Mouse (Mus musculus) myocyte (in vitro differentiated cells): ENCODE data around the gene Scamp1. TPM values are rescaled to one million over a fixed set of nuclear protein-coding genes. Genes with fewer than 3 reads are reported as not detected.

Experiments used
- H3K27me3 ChIP-seq: one replicate; pipeline ENCODE4 v1.6.1; 2011; ENCODE audit not compliant: control insufficient read depth, insufficient read depth, insufficient read length
- H3K36me3 ChIP-seq: one replicate; pipeline ENCODE4 v1.6.1; 2011; ENCODE audit not compliant: control insufficient read depth, insufficient read depth
- H3K4me2 ChIP-seq: one replicate; pipeline ENCODE4 v1.6.1; 2011; ENCODE audit warnings: low read depth, control low read depth
- H3K4me3 ChIP-seq: one replicate; pipeline ENCODE4 v1.5.1; 2011; ENCODE audit warnings: mild to moderate bottlenecking, control low read depth, moderate library complexity
- H3K79me2 ChIP-seq: one replicate; pipeline ENCODE4 v1.6.1; 2011; ENCODE audit not compliant: control insufficient read depth, insufficient read depth
- H3ac ChIP-seq: one replicate; pipeline ENCODE4 v1.6.1; 2011; ENCODE audit not compliant: control insufficient read depth, insufficient read length
- CEBPB ChIP-seq: IDR thresholded peaks from 2 replicates; pipeline ENCODE4 v1.6.1; 2011; ENCODE audit warnings: mild to moderate bottlenecking, moderate library complexity; ENCODE audit not compliant: poor library complexity, insufficient read depth, severe bottlenecking
- E2F4 ChIP-seq: IDR thresholded peaks from one replicate; pipeline ENCODE4 v1.6.1; 2011; ENCODE audit warnings: mild to moderate bottlenecking, control low read depth, moderate library complexity; ENCODE audit not compliant: insufficient read depth
- MAX ChIP-seq: IDR thresholded peaks from one replicate; pipeline ENCODE4 v1.6.1; 2011; ENCODE audit warnings: low read depth, mild to moderate bottlenecking, control low read depth
- MYOD1 ChIP-seq, 3 experiments: IDR thresholded peaks; one replicate each; pipeline ENCODE4 v1.6.1; 2011; ENCODE audit warnings: control low read depth in 2 of 3, low read depth in 2 of 3, mild to moderate bottlenecking in 2 of 3, moderate library complexity in 1 of 3; ENCODE audit not compliant: insufficient read length in 2 of 3, control insufficient read depth in 1 of 3
- MYOG ChIP-seq, 3 experiments: IDR thresholded peaks; one replicate each; pipeline ENCODE4 v1.6.1; 2011; ENCODE audit warnings: control low read depth in 2 of 3, low read depth in 2 of 3, mild to moderate bottlenecking in 2 of 3; ENCODE audit not compliant: insufficient read length in 2 of 3, control insufficient read depth in 1 of 3, insufficient read depth in 1 of 3
- POLR2A ChIP-seq: IDR thresholded peaks from one replicate; pipeline ENCODE4 v1.6.1; 2011; ENCODE audit warnings: low read depth, mild to moderate bottlenecking, control low read depth, moderate library complexity; ENCODE audit not compliant: insufficient read length
- POLR2AphosphoS2 ChIP-seq: IDR thresholded peaks from one replicate; pipeline ENCODE4 v1.6.1; 2011; ENCODE audit warnings: low read depth, control low read depth; ENCODE audit not compliant: insufficient read length
- REST ChIP-seq: IDR thresholded peaks from one replicate; pipeline ENCODE4 v1.6.1; 2011; ENCODE audit warnings: mild to moderate bottlenecking, control low read depth, moderate library complexity; ENCODE audit not compliant: insufficient read depth, insufficient read length
- SRF ChIP-seq: IDR thresholded peaks from one replicate; pipeline ENCODE4 v1.6.1; 2011; ENCODE audit warnings: low read depth; ENCODE audit not compliant: control insufficient read depth, insufficient read length
- TCF12 ChIP-seq: IDR thresholded peaks from one replicate; pipeline ENCODE4 v1.6.1; 2011; ENCODE audit warnings: mild to moderate bottlenecking, control low read depth; ENCODE audit not compliant: poor library complexity, insufficient read depth, severe bottlenecking
- TCF3 ChIP-seq: IDR thresholded peaks from one replicate; pipeline ENCODE4 v1.6.1; 2011; ENCODE audit warnings: low read depth, control low read depth; ENCODE audit not compliant: insufficient read length
- USF1 ChIP-seq: IDR thresholded peaks from one replicate; pipeline ENCODE4 v1.6.1; 2011; ENCODE audit warnings: low read depth, mild to moderate bottlenecking, control low read depth, moderate library complexity
- polyA plus RNA-seq: library from polyadenylated mRNA; unstranded; fragments of >200 nt; fragmentation: generic; extraction: Trizol; gene quantifications from one replicate; pipeline ENCODE4 v1.2.1, GENCODE M21; 2012; ENCODE audit warnings: missing spikeins

Scamp1 gene
- polyA plus RNA-seq, 1 experiment: 9.1 TPM

- H3K4me2 ChIP-seq: peak overlapping the region; percentile 65
- no peaks in the 10 kb centered on the region for H3K27me3 ChIP-seq
- TF ChIP-seq MYOD1 (IDR thresholded peaks at IDR 0.05; ENCODE audit: control insufficient read depth in 1 of 3, insufficient read length in 2 of 3, low read depth in 2 of 3): no peak
- TF ChIP-seq E2F4: no peak
- TF ChIP-seq TCF3: no peak
- TF ChIP-seq CEBPB: no peak
- TF ChIP-seq POLR2AphosphoS2: no peak
- no peak for TF ChIP-seq MYOG (IDR thresholded peaks at IDR 0.05; ENCODE audit: control insufficient read depth in 1 of 3, insufficient read depth in 1 of 3, insufficient read length in 2 of 3, low read depth in 2 of 3)
- no peak for TF ChIP-seq TCF12
- no peak for TF ChIP-seq POLR2A
- no peak for TF ChIP-seq USF1
- no peak for TF ChIP-seq SRF
- no peak for TF ChIP-seq MAX
- TF ChIP-seq REST: no peak
- no peak overlapping the region for H3K4me3 ChIP-seq
- H3K36me3 ChIP-seq: no peaks in the 10 kb centered on the region
- no peak overlapping the region for H3ac ChIP-seq
- no peaks in the 10 kb centered on the region for H3K79me2 ChIP-seq
Measured at GRCm38 (mm10) chr13:94306277-94306967, 20.8 kb upstream of the Scamp1 start.

GRCm38 (mm10) chr13:94300946-94301538 lies 15.4 kb upstream of the Scamp1 start:
- H3K79me2 ChIP-seq: no peaks in the 10 kb centered on the region
- H3K27me3 ChIP-seq: no peaks in the 10 kb centered on the region
- H3K4me2 ChIP-seq: no peak overlapping the region
- no peaks in the 10 kb centered on the region for H3K36me3 ChIP-seq
- TF ChIP-seq POLR2A (no peak), MYOG (IDR thresholded peaks at IDR 0.05; ENCODE audit: control insufficient read depth in 1 of 3, insufficient read depth in 1 of 3, insufficient read length in 2 of 3, low read depth in 2 of 3) (no peak), TCF12 (no peak), CEBPB (no peak), TCF3 (no peak), MAX (no peak), SRF (no peak), POLR2AphosphoS2 (no peak), MYOD1 (IDR thresholded peaks at IDR 0.05; ENCODE audit: control insufficient read depth in 1 of 3, insufficient read length in 2 of 3, low read depth in 2 of 3) (no peak), USF1 (no peak), E2F4 (no peak), REST (no peak)
- H3ac ChIP-seq: no peak overlapping the region
- H3K4me3 ChIP-seq: no peak overlapping the region

DNA sequence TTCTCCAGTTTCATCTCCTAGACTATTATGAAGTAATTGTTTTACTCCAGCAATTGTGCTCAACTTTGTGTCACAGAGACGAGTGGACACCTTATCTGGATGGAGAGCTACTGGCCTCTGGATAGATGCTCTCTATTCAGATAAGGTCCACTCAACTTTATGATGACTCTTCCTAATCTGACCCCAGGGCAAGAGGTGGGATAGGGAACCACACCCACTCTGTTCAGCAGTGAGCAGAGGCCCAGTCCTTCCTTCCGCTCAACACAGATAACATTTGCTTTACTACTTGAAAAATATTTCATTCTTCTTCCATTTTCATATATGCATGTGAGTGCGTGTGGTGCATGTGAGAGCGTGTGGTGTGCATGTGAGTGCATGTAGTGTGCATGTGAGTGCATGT lies 14.6 kb upstream of the Scamp1 start:
- no peaks in the 10 kb centered on the region for H3K79me2 ChIP-seq
- H3ac ChIP-seq: no peak overlapping the region
- H3K4me2 ChIP-seq: no peak overlapping the region
- TF ChIP-seq MYOD1 (IDR thresholded peaks at IDR 0.05; ENCODE audit: control insufficient read depth in 1 of 3, insufficient read length in 2 of 3, low read depth in 2 of 3): no peak
- TF ChIP-seq MAX: no peak
- no peak for TF ChIP-seq E2F4
- no peak for TF ChIP-seq REST
- no peak for TF ChIP-seq MYOG (IDR thresholded peaks at IDR 0.05; ENCODE audit: control insufficient read depth in 1 of 3, insufficient read depth in 1 of 3, insufficient read length in 2 of 3, low read depth in 2 of 3)
- no peak for TF ChIP-seq TCF12
- no peak for TF ChIP-seq TCF3
- TF ChIP-seq POLR2A: no peak
- TF ChIP-seq USF1: no peak
- no peak for TF ChIP-seq CEBPB
- no peak for TF ChIP-seq SRF
- no peak for TF ChIP-seq POLR2AphosphoS2
- H3K27me3 ChIP-seq: no peaks in the 10 kb centered on the region
- H3K36me3 ChIP-seq: no peaks in the 10 kb centered on the region
- H3K4me3 ChIP-seq: no peak overlapping the region

GRCm38 (mm10) chr13:94298401-94298800 lies 12.7 kb upstream of the Scamp1 start:
- Histone ChIP-seq H3K4me3 (no peak overlapping the region), H3K27me3 (no peaks in the 10 kb centered on the region), H3K36me3 (no peaks in the 10 kb centered on the region), H3ac (no peak overlapping the region), H3K79me2 (no peaks in the 10 kb centered on the region), H3K4me2 (no peak overlapping the region)
- TF ChIP-seq CEBPB (peak; percentile 89), E2F4 (no peak), TCF12 (no peak), POLR2AphosphoS2 (no peak), POLR2A (no peak), MYOD1 (IDR thresholded peaks at IDR 0.05; ENCODE audit: control insufficient read depth in 1 of 3, insufficient read length in 2 of 3, low read depth in 2 of 3) (no peak), SRF (no peak), REST (no peak), USF1 (peak; percentile 55), TCF3 (no peak)
